Mouse (Mus musculus) cerebellum, postnatal 10 days (tissue): ENCODE results near the gene Tjp1.

Experiments used
- DNase-seq, 2 experiments: peaks; one replicate each; pipeline ENCODE4 v3.0.0; 2021; ENCODE audit warnings: mixed read lengths in 2 of 2

The Tjp1 gene

DNA sequence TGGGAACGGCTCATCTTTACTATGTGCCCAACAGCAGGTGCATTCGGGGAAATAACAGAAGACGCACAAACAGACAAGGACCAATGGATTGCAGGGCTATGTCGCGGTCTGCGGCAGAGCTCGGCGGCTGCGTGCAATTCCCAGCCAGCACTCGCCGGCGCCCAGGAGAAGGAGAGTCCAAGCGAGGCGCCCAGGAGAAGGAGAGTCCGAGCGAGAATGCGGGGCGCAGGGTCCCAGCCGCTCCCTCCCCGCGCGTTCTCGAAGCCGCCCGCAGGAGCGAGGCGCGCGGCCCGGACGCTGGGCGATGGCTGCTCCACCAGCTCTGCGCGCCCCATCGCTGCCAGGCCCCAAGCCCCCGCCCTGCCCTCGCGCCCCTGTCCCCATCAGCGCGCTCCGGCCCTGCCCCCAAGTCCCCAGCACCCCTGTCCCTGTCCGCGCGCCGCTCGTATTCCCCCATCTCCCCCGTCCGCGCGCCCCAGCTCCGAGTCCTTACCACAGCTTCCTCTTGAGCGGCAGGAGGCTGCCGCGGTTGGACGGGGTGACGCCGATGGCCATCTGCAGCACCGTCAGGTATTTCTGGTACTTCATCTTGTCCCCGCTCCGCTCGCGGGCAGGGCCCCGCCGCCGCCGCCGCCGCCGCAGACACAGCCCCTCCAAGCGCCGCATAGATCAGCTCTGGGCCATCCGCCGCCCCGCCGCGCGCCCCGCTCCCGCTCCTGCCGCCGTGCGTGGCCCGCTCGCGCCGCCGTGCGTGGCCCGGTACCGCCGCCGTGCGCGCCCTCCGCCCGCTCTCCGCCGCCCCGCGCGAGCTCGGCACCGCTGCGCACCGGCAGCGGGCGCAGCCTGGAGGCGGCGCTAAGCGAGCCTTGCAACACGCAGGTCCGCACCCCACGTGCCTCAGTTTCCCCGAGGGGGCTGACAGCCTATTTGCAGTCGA, at the start of gene Tjp1:
Gene Tjp1 (minus strand): TSS at position 711 of the 937 bp plus-strand sequence.
- DNase-seq = peak; percentile 77 to 78

DNA sequence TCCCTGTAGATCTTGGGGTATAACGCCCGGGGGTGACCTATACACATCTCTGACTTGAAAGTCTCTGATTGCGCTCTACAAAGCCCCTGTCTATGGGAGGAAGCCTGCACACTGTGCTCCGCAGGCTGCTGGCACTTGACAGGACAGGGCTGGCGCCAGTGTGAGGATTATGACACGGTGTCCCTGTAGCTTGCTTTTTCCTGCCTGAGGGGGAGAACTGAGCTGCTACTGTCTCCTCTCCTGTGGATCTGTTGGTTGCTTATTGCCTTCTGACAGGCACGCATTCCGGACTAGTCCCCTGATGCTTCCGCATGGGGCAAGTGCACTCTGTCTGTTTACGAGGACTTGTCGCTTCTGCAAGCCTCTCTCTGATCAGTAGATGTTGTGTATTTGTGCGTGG, 49.5 kb upstream of the Tjp1 start:
- peak; percentile 83 to 92 for DNase-seq

DNA sequence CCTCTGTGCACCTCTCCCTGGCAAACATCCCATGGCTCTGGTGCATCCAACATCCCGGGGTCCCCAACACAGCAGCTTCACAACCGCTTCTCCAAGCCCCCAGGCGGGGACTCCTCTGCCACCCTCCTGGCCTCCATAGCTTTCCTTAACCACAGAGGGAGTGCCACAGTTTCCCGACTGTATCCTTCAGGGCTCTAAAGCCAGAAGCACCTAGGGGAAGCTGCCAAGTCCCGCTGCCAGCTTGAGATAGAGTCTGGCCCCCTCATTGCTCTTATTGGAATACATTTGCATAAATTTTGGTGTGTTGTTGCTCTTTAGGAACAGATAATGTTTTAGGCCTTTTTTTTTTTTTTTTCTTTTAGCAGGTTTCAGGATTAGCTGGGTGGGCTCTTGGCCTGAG, 45.1 kb upstream of the Tjp1 start:
- peak; percentile 75 to 83 for DNase-seq

DNA sequence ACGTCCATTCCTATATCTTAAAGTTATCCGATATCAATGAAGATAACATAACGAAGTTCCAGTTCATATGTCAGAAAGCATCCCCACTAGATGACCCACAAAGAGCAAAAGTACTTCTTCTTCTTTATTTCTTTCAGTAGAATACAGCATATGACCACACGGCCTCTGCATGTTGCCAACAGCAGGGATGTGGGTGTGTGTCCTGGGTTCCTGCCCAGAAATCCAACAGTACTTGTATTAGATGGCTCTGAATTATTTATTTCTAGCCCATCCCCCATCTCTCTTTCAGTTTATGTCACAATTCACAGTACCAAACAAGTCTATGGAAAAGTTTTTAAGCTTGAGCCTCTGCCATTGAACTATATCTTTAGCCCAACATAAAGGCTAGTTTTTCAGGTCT, 43.1 kb upstream of the Tjp1 start:
- DNase-seq = peak; percentile 35 to 38

DNA sequence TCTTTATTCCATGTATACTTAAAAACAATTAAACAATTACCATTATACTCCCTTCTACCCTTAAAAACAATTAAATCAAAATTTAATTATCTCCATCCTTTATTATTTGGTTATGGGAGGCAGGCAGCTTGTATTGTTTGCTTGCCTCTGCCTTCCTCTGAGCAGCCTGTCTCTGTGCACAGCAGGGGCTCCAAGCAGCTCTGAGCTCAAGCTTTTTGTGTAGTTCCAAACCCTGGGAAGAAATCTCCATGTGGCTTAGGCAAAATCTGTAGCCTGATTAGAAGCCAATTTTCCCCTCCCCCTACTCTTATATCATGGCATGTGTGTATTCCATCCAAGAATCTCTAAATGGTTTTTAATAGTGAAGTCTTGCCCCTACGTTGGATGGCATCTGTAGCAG, 28.4 kb upstream of the Tjp1 start:
- peak; percentile 80 to 83 for DNase-seq

DNA sequence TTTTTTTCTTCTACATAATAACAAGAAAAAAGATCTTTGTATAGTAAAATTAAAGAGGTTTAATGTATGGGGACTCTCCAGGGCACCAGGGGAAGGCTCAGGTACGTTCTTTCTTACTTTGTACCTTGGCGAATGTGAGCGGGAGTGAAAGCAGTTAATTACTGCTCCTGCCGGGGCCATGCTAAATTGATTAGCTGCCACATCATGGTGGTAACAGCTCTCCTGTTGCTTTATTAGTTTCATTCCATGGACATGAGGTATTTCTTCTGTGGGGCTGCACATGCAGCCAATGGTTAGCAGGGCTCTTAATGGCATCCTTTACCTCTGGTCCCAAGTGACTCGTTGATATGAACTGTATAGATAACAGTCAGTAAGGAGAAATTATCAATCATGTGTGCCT, 18.2 kb upstream of the Tjp1 start:
- DNase-seq = no peak

DNA sequence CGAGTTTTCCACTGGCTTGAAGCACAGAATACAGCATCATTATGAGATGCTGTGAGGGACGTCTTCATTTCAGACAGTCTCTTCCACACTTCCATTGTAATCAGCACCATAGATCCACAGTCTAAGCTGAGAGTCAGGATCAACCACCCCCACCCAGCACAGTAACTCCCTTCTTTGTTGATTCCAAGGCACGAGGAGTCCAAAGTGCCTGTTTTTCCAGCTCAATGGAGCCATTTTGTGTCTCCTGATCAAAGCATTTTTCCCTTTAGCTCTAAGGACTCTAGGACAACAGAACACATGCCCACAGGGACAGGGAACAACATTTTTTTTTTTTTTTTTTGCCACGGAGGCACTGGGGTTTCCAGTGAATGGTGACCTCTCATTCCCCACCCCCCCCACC, 5.1 kb upstream of the Tjp1 start:
- no peak for DNase-seq

DNA sequence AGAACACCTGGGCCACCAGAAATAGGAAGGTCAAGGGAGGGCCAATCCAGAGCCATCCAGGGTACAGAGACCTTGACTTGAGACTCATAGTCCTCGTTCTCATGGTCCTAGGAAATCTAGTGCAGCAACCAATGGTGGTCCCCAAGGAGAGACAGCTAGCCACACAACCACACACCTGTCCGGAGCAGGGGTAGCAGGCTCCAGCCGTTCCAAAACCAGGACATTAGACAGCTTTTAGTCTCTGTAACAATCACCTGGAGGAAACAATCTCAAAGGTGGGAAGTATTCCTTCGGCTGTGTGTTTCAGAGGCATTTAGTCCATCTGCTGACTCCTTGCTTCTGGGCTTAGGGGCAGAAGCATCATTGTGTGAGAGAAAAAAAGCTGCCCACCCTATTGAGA, 4.5 kb downstream of the Tjp1 start:
- DNase-seq = no peak

DNA sequence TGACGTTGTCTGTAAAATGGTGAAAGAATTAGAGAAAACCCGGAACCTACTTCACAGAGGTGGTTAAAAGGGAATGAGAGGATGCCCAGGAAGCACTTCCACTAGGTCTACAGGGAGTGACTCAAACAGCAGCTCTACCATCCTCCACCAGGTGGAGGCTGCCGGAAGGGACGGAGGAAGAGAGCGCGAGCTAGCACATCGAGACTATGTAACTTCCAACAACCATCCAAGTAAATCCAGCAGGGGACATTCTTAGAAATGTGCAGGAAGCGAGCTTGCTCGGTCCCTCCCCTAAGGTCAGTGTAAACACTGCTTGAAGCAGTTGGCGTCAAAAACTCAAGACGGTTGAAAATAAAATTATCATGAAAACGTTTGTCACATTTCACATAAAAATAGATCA, 5.1 kb downstream of the Tjp1 start:
- DNase-seq = no peak

DNA sequence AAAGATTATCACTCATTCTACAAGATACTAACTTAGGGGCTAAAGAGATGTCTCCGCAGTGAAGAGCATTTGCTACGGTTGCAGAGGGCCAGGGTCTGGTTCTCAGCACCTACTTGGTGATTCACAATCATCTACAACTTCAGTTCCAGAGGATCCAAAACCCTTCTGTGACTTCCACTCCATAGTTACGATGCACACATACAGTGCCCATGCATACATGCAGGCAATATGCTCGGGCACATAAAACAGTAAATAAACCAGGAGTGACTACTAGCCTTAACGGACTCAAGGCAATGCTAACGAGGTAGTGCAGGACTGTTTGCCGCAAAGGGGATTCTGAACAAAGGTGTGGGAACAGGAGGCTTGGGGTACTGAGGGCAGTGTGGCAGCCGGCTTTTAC, 7.0 kb downstream of the Tjp1 start:
- no peak for DNase-seq

DNA sequence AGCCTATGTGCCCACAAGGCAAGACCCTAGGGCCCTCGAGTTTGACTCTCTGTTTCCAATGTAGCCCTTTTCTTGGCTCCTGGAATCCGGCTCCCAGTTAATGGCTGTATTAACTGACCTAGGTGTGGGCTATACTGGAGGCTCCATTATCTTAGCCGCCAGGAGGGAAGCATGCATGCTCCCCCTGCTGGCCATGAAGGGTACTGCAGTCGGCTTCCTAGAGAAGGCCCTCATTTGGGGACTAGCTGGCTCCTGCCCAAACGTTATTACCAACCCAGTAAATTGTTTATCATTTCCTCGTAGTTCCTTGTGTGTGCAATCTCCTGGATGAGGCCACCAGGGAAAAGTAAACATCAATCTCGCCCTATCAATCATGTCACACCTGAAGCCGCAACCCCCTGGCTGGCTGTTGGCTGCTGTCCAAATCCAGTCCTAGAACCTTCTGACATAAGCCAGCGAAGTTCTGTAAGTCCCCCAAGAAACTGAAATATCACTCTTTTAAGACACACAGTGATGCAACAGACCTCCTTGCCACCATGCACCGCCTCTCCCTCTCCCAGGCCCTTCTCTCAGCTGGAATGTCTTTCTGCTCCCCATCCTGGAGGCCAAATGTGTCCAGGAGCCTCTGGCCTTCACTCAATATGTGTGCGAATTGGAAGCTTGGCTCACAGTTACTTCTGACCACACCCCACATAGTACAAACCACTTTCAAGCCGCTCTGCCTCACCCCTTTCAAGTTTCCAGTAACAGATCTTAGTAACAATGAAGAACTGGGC, 7.6 kb downstream of the Tjp1 start:
- peak; percentile 89 to 92 for DNase-seq

DNA sequence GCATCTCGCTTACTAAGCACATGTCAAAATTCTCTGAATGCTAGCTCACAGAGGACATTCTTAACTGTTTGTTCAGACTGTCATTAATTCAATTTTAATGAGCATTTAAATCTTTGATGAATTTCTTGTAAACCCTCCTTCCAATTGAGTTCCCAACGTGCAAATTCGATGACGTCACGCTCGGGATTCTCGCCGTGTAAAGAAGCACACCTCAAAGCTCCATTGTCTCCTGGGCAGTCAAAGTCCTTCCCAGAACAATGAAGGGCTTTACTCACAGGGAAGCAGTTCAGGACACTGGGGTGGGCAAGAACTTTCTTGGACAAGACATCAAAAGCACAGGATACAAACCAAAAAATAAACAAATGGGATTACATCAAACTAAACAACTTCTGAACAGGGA, 10.7 kb downstream of the Tjp1 start:
- DNase-seq = no peak

DNA sequence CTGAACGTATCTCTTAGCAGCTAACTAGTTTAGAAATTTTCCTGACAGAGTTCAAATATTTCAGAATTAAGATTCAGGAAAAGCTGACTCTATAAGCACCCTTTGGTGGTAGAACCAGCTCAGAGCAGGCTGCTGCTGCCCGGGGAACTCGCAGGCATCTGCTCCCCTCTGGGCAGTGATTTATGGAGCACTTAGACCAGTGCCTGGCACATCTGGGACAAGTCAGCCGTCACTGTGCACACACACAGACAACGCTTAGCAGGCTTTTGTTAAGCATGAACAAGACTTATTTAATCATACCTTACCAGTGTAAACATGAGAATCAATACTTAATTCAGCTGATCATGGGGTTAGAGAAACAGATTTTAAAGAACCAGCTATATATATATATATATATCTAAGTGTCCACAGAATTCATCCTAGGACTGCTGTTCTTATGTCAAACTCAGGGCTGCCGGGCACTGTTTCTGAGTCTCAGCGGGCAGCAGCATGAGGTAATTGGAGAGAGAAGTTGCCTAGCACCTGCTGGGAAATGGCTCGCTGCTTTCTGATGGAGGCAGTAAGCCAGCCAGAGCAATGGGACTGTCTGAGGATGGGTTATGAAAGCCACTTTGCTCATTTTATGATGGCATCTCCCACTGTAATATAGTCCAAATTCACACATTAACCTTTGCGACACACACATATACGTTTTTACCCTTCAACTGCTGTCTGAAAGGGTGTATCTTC, 14.0 kb downstream of the Tjp1 start:
- peak; percentile 55 to 72 for DNase-seq

DNA sequence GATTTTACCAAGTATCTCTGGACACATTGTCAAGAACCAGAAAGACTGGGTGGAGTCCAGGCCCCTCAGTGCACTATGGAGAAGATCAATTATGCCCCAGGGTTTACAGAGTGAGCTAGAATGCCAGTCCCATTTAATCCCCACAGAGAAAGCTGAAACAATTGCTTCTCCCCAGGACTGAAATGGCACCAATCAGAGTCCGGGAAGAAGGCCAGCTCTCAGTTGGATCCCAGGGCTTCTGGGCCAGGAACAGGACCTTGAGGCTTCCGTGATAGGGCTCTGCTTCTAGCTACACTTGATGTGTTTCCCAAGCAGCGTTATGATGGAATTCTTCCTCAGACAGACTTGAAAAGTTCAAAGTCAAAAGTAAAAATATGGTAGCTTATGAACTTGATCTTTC, 18.2 kb downstream of the Tjp1 start:
- DNase-seq = peak; percentile 90 to 92

DNA sequence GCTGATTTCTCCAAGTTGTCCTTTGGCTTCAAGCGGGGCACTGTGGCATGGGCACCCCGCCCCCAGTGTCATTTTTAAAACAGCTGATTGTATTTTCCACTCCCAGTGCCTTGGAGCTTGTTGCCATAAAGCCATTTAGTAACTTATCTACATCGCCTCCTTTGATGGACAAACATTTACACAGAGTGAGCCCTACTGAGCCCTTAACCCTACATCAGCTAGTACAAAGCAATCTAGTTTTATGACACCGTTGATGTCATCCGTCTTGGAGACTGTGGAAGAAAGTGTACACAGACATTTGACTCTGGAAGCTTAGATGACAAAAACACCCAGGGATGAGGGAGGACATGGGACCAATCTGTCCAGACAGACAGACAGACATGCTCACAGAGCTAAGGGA, 20.2 kb downstream of the Tjp1 start:
- DNase-seq = no peak

DNA sequence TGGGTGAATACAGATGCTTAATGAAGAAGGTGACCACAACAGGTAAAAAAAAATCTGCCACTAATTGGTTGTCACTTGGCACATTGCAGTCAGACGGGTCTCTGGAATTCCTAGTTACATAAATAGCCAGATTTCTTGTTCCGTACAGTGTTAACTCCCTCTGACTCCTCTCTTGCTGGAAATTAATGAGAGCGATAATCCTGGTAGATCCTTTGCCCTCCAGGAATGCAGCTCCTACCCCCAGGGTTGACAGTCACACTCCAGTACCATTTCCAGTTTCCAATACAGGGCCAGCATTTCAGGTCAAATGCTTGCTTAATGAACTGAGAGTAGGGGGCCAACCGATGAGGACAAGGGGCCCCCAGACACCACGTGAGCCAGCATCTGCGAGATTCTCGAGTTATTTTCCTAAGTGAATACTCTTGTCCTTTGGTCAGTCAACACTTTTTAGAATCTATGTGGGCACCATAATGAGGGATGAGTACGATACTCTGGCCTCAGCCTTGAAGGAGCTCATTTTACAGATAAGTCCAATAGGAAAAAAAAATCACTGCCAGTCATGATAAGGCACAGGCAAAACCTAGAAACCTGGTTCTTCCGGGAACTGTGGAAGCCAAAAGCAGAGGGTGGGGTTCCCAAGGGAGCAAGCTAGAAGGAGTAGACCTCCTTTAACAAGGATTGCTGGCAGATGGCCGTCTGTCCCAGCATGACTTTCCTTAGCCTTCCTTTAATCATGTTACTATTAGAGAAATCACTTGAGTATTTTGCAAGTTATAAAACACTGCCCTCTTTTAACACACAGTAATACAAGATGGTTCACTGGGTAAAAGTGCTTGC, 24.9 kb downstream of the Tjp1 start:
- peak in 1 of 2 experiments; percentile 46 for DNase-seq

DNA sequence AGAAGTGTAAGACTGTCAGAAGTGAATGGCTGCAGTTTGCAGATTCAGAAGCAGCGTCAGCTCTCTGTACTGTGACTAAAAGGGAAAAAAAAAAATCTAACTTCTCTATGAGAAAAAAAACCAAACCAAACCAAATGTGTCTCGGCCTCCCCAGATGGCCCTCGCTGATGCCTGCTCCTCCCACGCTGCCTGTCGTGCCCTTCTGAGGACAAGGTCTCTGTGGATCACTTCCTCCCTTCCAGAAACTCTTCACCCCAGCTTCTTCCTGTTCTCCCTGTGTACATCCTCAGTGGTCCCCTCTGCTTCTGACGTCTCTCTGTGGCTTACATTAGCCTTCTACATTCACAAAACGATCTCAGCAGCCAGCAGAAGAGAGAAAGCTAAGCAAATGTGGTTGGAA, 26.8 kb downstream of the Tjp1 start:
- DNase-seq = no peak

DNA sequence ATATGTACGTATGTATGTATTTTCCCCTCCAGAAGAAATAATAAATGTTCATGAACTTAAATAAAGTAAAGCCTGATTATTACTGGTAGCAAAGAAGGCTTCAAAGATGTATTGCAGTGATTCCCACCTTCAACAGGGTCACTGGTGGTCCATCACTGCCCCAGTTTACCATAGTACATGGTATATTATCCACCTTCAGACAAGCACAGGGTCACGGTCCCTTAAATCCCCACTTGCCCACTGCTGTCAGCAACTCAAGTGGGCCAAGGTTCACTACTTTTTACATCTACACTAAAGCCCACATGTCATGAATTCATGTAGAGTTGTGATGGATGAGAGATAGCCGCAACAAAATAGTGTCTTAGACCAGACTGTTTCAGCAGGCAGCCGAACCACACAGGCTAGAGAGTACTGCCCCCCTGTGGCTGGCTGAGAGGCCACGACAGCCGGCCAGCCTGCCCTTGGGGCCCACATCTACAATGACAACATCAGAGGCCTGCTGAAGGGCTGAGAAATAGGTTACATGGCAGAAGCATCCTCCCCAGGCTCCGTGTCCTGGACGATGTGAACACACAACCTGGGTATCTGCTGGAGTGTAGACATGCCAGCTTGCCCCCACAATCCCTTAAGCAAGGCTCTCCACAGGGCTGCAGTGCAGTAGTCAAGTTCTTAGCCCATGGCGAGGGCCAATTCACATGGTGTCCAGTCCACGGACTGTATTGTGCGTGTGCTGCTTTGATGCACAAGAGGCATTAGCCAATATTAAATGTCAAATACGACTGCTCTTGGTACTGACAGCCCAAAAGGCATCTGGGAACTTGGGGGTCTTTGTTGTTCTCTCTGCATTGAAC, 29.6 kb downstream of the Tjp1 start:
- DNase-seq = peak; percentile 83 to 85

DNA sequence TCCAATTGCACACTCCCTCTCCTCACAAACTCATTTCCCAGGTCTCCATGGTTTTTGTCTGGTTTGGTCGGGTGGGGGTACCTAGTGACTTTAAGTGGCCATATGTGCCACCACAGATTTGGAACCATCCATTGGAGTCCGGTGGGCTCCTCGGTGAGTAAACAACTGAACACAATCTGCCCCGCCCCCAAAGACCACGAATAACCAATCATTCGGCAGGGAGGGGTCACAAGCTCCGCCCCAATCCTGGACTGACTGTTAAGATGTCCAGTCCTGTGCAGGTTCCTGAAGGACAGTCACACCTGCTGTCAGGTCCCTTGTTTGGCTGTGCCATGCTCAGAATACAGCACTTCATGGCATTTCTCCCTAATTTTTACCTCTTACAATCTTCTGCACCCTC, 37.1 kb downstream of the Tjp1 start:
- peak; percentile 45 to 51 for DNase-seq

DNA sequence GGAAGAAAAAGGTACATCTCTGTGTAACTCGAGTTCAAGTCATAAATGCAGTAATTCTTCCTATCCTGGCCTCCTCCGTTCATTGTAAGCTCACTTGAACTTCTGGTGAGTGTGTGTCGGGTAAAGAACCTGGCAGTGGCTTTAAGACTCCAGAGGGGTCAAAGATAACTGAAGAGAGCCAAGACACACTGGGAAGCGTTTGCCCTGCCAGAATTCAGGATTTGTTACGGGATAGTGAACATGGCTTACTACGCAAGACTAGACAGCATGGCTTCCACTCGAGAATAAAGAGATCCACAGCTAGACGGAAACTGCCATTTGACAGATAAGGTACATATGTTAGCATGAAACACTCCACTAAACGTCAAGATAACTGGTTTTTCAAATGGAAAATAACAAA, 37.8 kb downstream of the Tjp1 start:
- peak; percentile 81 to 82 for DNase-seq

DNA sequence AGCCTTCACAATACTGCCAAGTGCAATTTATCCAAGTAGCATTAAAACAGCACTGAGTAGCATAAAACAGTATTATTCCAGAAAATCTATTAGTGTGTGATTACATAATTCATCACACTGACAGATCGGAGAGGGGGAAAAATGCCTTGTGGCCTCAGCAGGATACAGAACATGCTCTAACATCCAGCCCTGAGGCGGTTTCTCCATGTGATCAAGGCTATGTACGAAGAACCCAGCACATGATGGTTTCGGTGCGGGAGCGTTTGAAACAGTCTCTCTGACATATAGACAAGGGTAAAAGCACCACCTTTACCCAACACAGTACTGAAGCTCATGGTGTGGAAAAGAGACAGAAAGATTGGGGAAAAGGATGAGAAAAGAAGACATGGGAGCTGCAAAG, 38.4 kb downstream of the Tjp1 start:
- DNase-seq = no peak
